Mouse (Mus musculus): Measurements from ENCODE around the gene P2rx5. TPM values are rescaled to one million over a fixed set of nuclear protein-coding genes. Genes with fewer than 3 reads are reported as not detected.

The P2rx5 gene
- polyA plus RNA-seq, 1 experiment from 2014 or later: 0.20 TPM

GRCm38 (mm10) chr11:73148209-73148608 is 12.0 kb upstream of the P2rx5 start:
- 0 out of 2 replicates have a peak, but pooled peaks cover 7% of the 10 kb centered on the region for H3K4me1 ChIP-seq

GRCm38 (mm10) chr11:73155071-73155470 is 5.2 kb upstream of the P2rx5 start:
- DNase-seq (ENCODE audit: low spot score): no peak
- Histone ChIP-seq H3K27me3 (ENCODE audit: low read depth, poor library complexity, severe bottlenecking) (peaks cover 29% of the 10 kb centered on the region), H3K4me1 (peaks cover 3% of the 10 kb centered on the region), H3K27ac (no peak overlapping the region), H3K4me3 (no peak overlapping the region), H3K9me3 (replicated peaks) (no peaks in the 10 kb centered on the region), H3K36me3 (no peaks in the 10 kb centered on the region)
- 80% methylated on average over 6 of the region's 6 CpGs for WGBS

More at GRCm38 (mm10) chr11:73148209-73148608, 12.0 kb upstream of the P2rx5 start:
- no peak overlapping the region for H3K27ac ChIP-seq
- no peak for DNase-seq (ENCODE audit: low spot score)
- H3K27me3 ChIP-seq (ENCODE audit: low read depth, poor library complexity, severe bottlenecking): no peaks in the 10 kb centered on the region
- WGBS: 86% methylated on average over 9 of the region's 9 CpGs
- H3K9me3 ChIP-seq (replicated peaks): no peaks in the 10 kb centered on the region
- H3K4me3 ChIP-seq: no peak overlapping the region
- H3K36me3 ChIP-seq: no peaks in the 10 kb centered on the region

DNA sequence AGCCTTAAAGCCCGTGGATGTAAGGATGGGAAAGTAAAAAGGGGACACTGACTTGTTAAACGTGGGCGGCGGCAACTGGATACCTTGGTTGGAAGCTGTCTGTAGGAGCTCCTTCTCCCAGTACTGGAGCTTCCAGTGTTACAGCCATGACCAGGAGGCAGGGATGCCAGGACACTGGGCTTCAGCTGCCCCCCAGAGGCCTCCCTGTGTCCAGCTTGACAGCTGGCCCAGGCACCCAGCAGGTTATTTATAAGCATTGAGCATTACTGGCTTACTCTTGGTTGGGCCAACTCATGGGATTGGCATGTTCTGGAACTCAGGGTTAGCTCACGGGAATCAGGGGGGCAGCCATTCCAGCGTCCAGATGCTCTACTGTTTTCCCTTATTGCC is 585 bp downstream of the P2rx5 start:
- no peak for DNase-seq (ENCODE audit: low spot score)
- Histone ChIP-seq H3K27ac (no peak overlapping the region), H3K9me3 (replicated peaks) (no peaks in the 10 kb centered on the region), H3K27me3 (ENCODE audit: low read depth, poor library complexity, severe bottlenecking) (peaks cover 47% of the 10 kb centered on the region), H3K4me3 (peak overlapping the region; percentile 57), H3K4me1 (peaks cover 12% of the 10 kb centered on the region), H3K36me3 (no peaks in the 10 kb centered on the region)
- WGBS: 27% methylated on average over 6 of the region's 6 CpGs

DNA sequence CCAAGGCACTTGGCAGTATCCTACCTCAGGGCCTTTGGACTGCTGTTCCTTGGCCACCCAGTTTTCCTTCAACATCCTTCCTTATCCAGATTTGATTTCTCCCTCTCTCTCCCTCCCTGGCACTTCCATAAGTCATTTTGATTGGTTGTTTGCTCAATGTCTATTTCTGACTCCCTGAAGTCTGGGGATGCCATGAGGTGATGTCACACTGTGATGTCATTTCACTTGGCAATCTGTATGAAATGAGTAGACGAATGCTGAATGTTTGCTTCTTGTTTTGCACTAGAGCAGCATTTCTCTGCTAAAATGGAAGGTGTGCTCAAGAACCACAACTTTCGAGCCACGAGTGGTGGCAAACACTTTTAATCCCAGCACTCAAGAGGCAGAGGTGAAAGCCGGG is 1.4 kb downstream of the P2rx5 start:
- Histone ChIP-seq H3K27me3 (ENCODE audit: low read depth, poor library complexity, severe bottlenecking) (peaks cover 47% of the 10 kb centered on the region), H3K4me1 (peaks cover 12% of the 10 kb centered on the region), H3K27ac (no peak overlapping the region), H3K4me3 (no peak overlapping the region), H3K36me3 (no peaks in the 10 kb centered on the region), H3K9me3 (replicated peaks) (no peaks in the 10 kb centered on the region)
- no peak for DNase-seq (ENCODE audit: low spot score)
- 95% methylated on average over 4 of the region's 4 CpGs for WGBS

- no peak overlapping the region for H3K27ac ChIP-seq
- no peak overlapping the region for H3K4me3 ChIP-seq
- peaks cover 12% of the 10 kb centered on the region for H3K4me1 ChIP-seq
- no peaks in the 10 kb centered on the region for H3K9me3 ChIP-seq (replicated peaks)
- H3K36me3 ChIP-seq: no peaks in the 10 kb centered on the region
- no peak for DNase-seq (ENCODE audit: low spot score)
- peaks cover 45% of the 10 kb centered on the region for H3K27me3 ChIP-seq (ENCODE audit: low read depth, poor library complexity, severe bottlenecking)
- WGBS: 68% methylated on average over 5 of the region's 5 CpGs
Observed at GRCm38 (mm10) chr11:73162284-73162683, 2.1 kb downstream of the P2rx5 start.

DNA sequence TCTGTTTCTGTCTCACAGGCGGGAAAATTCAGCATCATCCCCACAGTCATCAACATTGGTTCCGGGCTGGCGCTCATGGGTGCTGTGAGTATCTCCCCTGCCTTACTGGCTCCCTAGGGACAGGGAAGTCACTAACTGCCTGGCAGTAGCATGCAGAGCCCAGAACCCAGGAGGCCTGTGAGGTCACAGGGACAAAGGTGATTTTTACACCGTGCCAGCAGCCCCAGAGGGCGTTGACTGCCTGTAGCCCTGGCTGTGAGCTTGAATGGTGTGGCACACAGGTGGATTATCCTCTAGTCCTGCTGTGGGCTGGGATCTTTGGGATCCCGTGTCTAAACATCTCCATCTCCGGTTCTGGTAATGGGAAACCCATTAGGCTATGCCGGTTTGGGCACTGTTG is 7.8 kb downstream of the P2rx5 start:
- H3K27me3 ChIP-seq (ENCODE audit: low read depth, poor library complexity, severe bottlenecking): no peaks in the 10 kb centered on the region
- no peaks in the 10 kb centered on the region for H3K4me1 ChIP-seq
- no peak overlapping the region for H3K4me3 ChIP-seq
- H3K27ac ChIP-seq: no peak overlapping the region
- no peaks in the 10 kb centered on the region for H3K9me3 ChIP-seq (replicated peaks)
- DNase-seq (ENCODE audit: low spot score): no peak
- H3K36me3 ChIP-seq: peaks cover 30% of the 10 kb centered on the region
- WGBS: 88% methylated on average over 8 of the region's 8 CpGs

DNA sequence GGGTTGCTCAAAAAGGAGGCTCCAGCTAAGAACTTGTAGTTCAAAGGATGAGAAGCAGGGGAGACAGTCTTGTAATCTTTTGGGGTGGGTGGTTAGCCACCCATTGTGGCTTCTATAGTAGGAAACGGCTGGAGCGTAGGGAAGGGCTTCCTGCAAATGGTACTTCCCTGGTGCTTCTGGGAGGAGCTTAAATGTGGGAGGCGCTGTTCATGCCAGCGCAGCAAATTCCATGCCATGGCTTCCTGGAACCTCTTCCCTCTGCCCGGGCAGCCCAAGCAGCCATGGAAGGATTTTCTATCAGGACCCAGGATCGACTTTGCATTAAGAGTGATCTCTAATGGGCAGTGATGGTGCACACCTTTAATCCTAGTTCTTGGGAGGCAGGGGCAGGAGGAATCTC is 8.4 kb downstream of the P2rx5 start:
- no peaks in the 10 kb centered on the region for H3K27me3 ChIP-seq (ENCODE audit: low read depth, poor library complexity, severe bottlenecking)
- H3K9me3 ChIP-seq (replicated peaks): no peaks in the 10 kb centered on the region
- 83% methylated on average over 6 of the region's 6 CpGs for WGBS
- H3K4me1 ChIP-seq: no peaks in the 10 kb centered on the region
- no peak overlapping the region for H3K4me3 ChIP-seq
- H3K27ac ChIP-seq: no peak overlapping the region
- no peak for DNase-seq (ENCODE audit: low spot score)
- H3K36me3 ChIP-seq: peaks cover 35% of the 10 kb centered on the region

GRCm38 (mm10) chr11:73169231-73169630 is 9.0 kb downstream of the P2rx5 start:
- peak; percentile 59 for DNase-seq (ENCODE audit: low spot score)
- H3K9me3 ChIP-seq (replicated peaks): no peaks in the 10 kb centered on the region
- H3K4me1 ChIP-seq: no peaks in the 10 kb centered on the region
- peaks cover 42% of the 10 kb centered on the region for H3K36me3 ChIP-seq
- 57% methylated on average over 4 of the region's 4 CpGs for WGBS
- H3K4me3 ChIP-seq: no peak overlapping the region
- no peaks in the 10 kb centered on the region for H3K27me3 ChIP-seq (ENCODE audit: low read depth, poor library complexity, severe bottlenecking)
- no peak overlapping the region for H3K27ac ChIP-seq

DNA sequence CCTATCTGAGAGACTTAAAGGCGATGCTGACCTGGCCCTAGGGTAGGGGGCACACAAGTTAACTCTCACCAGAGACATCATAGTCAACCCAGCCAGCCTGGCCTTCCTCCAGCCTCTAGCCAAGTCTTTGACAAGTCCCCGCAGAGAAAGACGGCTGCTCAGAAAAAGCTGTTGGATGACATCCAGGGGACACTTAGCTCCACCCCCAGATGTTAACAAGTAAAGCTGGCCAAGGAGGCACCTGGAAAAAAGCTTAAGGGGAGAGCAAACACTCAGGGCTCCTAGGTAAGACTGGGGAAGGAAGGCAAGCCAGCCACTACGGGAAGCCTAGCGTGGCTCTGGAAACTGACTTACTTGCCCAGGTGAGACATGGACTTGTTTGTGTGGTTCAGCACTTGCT is 12.0 kb downstream of the P2rx5 start:
- Histone ChIP-seq H3K4me1 (peaks cover 12% of the 10 kb centered on the region), H3K27me3 (ENCODE audit: low read depth, poor library complexity, severe bottlenecking) (no peaks in the 10 kb centered on the region), H3K4me3 (no peak overlapping the region), H3K36me3 (peaks cover 51% of the 10 kb centered on the region), H3K27ac (no peak overlapping the region), H3K9me3 (replicated peaks) (no peaks in the 10 kb centered on the region)
- DNase-seq (ENCODE audit: low spot score): no peak
- WGBS: 70% methylated on average over 5 of the region's 5 CpGs

DNA sequence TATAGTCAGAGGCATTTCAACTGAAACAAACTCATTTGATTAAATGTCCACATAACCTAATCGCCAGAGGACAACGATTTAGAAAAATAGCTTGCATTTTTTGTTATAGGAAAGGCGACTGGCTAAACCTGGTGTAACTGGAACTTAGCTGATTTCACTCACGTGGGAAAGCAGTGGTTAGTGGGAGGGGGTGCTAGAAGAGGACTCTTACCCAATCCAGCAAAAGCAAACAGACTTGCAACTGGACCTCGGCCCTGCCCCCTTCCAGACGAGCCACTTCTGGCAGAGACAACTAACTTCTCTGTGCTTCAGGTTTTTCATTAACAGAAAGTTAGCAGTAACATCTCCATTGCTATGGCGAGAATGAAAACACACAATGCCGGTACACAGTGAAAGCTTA is 15.4 kb downstream of the P2rx5 start:
- Histone ChIP-seq H3K9me3 (replicated peaks) (no peaks in the 10 kb centered on the region), H3K27me3 (ENCODE audit: low read depth, poor library complexity, severe bottlenecking) (no peaks in the 10 kb centered on the region), H3K4me1 (peaks cover 26% of the 10 kb centered on the region), H3K36me3 (peaks cover 50% of the 10 kb centered on the region), H3K4me3 (peak overlapping the region; percentile 95), H3K27ac (peak overlapping the region; percentile 94; the same call in 1 of the 2 replicates)
- WGBS: 48% methylated on average over 8 of the region's 8 CpGs
- no peak for DNase-seq (ENCODE audit: low spot score)

GRCm38 (mm10) chr11:73176186-73176585 is 16.0 kb downstream of the P2rx5 start:
- Histone ChIP-seq H3K9me3 (replicated peaks) (no peaks in the 10 kb centered on the region), H3K4me1 (peaks cover 26% of the 10 kb centered on the region), H3K27me3 (ENCODE audit: low read depth, poor library complexity, severe bottlenecking) (no peaks in the 10 kb centered on the region), H3K36me3 (peaks cover 48% of the 10 kb centered on the region), H3K4me3 (peak overlapping the region; percentile 95), H3K27ac (peak overlapping the region; percentile 94)
- 2% methylated on average over 15 of the region's 15 CpGs for WGBS
- no peak for DNase-seq (ENCODE audit: low spot score)

DNA sequence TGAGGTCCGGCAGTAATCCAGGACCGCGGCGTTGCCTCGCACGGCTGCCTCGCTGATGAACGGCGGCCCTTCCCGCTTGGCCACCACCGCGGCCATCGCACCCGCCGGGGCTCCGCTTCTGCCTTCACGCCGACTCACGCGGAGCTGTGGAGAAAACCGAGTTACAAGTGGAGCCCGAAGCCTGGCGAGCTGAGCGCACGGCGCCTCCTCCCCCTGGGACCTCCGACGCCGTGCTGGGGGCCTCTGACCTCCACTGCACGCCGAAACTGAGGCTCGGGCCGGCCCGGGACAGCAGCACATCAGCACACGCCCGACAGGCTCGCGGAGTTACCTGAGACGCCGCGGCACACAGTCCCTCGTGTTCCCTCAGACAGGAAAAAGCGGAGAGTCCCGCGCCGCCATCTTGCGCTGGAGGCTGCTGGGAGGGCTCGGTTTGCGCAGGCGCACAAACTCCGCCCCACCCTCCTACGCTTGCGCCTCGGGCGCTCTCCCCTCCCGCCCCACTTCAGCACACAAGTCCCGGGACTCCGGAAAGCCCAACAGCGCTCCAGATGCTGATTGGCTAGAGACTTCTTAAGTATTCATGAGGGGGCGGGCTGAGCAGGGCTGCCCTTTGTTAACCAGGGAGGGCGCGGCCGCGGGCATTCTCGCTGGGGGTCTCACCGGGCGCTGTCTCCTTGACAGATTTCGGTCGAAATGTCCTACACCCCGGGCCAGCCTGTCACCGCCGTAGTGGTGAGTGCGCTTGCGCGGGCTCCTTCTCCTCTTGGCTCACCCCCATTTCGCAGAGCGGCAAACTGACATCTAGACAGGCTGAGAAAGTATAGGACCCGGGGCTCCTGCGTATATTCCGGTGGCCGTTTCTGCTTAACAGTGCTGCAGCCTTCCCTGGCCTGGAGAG is 16.6 kb downstream of the P2rx5 start, which contains the start of the genes Emc6 and Tax1bp3:
TSS of gene Emc6 (minus strand) at position 430 of the 901 bp plus-strand sequence.
TSS of gene Tax1bp3 (plus strand) at position 476 of the 901 bp plus-strand sequence.
- WGBS: under 1% methylated on average over 81 of the region's 81 CpGs
- H3K36me3 ChIP-seq: peaks cover 42% of the 10 kb centered on the region
- peak within 1 kb of the TSS; percentile 94 for H3K27ac ChIP-seq
- DNase-seq (ENCODE audit: low spot score): peak; percentile 97
- peaks cover 26% of the 10 kb centered on the region for H3K4me1 ChIP-seq
- H3K4me3 ChIP-seq: peak within 1 kb of the TSS; percentile 95
- H3K27me3 ChIP-seq (ENCODE audit: low read depth, poor library complexity, severe bottlenecking): no peaks in the 10 kb centered on the region
- no peaks in the 10 kb centered on the region for H3K9me3 ChIP-seq (replicated peaks)

DNA sequence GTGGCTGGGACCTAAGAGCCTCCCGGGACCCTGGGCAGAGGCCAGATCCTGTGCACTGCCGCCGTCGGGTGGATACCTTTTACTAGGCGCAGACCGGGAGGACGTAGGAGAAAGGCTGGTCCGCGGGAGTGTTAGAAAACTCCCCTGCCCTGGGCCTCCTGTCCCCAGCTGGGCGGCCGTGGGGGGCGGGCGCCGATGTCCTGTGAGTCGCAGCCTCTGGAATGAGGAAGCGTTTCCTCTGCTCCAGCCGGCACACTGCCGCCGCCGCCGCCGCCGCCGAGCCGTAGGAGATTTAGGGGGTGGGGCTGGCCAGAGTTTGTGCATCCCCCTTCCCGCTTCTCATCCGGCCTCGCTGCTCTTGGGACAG is 17.3 kb downstream of the P2rx5 start:
- no peaks in the 10 kb centered on the region for H3K9me3 ChIP-seq (replicated peaks)
- peak; percentile 86 for DNase-seq (ENCODE audit: low spot score)
- H3K36me3 ChIP-seq: peaks cover 41% of the 10 kb centered on the region
- H3K27ac ChIP-seq: peak overlapping the region; percentile 94
- peak overlapping the region; percentile 95 for H3K4me3 ChIP-seq
- peaks cover 26% of the 10 kb centered on the region for H3K4me1 ChIP-seq
- WGBS: 0% methylated on average over 28 of the region's 28 CpGs
- no peaks in the 10 kb centered on the region for H3K27me3 ChIP-seq (ENCODE audit: low read depth, poor library complexity, severe bottlenecking)
